Mouse (Mus musculus): ENCODE data around the gene C530025M09Rik. TPM values are rescaled to one million over a fixed set of nuclear protein-coding genes. Genes with fewer than 3 reads are reported as not detected.

C530025M09Rik gene
- polyA plus RNA-seq, 1 experiment = not detected

- Histone ChIP-seq H3K4me1 (ENCODE audit: control insufficient read depth, insufficient read depth, low read length) (no peaks in the 10 kb centered on the region), H3K27ac (ENCODE audit: insufficient read depth, low read depth, low read length) (no peak overlapping the region), H3K4me3 (ENCODE audit: insufficient read depth, low read length) (no peak overlapping the region)
- TF ChIP-seq CTCF (IDR thresholded peaks at IDR 0.05; ENCODE audit: low read depth, low read length) (no peak), POLR2A (IDR thresholded peaks at IDR 0.05; ENCODE audit: borderline replicate concordance, low read depth, low read length) (no peak)
Observed at GRCm38 (mm10) chr2:149836471-149837135, 5.6 kb upstream of the C530025M09Rik start.

GRCm38 (mm10) chr2:149835091-149835490 lies 4.1 kb upstream of the C530025M09Rik start:
- Histone ChIP-seq H3K27ac (ENCODE audit: insufficient read depth, low read depth, low read length) (no peak overlapping the region), H3K4me1 (ENCODE audit: control insufficient read depth, insufficient read depth, low read length) (no peaks in the 10 kb centered on the region), H3K4me3 (ENCODE audit: insufficient read depth, low read length) (no peak overlapping the region)
- TF ChIP-seq CTCF (IDR thresholded peaks at IDR 0.05; ENCODE audit: low read depth, low read length) (no peak), POLR2A (IDR thresholded peaks at IDR 0.05; ENCODE audit: borderline replicate concordance, low read depth, low read length) (no peak)

- no peaks in the 10 kb centered on the region for H3K4me1 ChIP-seq (ENCODE audit: control insufficient read depth, insufficient read depth, low read length)
- H3K27ac ChIP-seq (ENCODE audit: insufficient read depth, low read depth, low read length) = no peak overlapping the region
- TF ChIP-seq POLR2A (IDR thresholded peaks at IDR 0.05; ENCODE audit: borderline replicate concordance, low read depth, low read length) (no peak), CTCF (IDR thresholded peaks at IDR 0.05; ENCODE audit: low read depth, low read length) (no peak)
- H3K4me3 ChIP-seq (ENCODE audit: insufficient read depth, low read length) = no peak overlapping the region
Observed at GRCm38 (mm10) chr2:149832301-149832700, 1.3 kb upstream of the C530025M09Rik start.

- TF ChIP-seq POLR2A (IDR thresholded peaks at IDR 0.05; ENCODE audit: borderline replicate concordance, low read depth, low read length) (no peak), CTCF (IDR thresholded peaks at IDR 0.05; ENCODE audit: low read depth, low read length) (no peak)
- H3K4me3 ChIP-seq (ENCODE audit: insufficient read depth, low read length) = no peak overlapping the region
- no peak overlapping the region for H3K27ac ChIP-seq (ENCODE audit: insufficient read depth, low read depth, low read length)
- no peaks in the 10 kb centered on the region for H3K4me1 ChIP-seq (ENCODE audit: control insufficient read depth, insufficient read depth, low read length)
Observed at GRCm38 (mm10) chr2:149831459-149832245, 639 bp upstream of the C530025M09Rik start.

GRCm38 (mm10) chr2:149829955-149830535 lies 968 bp downstream of the C530025M09Rik start:
- Histone ChIP-seq H3K4me3 (ENCODE audit: insufficient read depth, low read length) (no peak overlapping the region), H3K27ac (ENCODE audit: insufficient read depth, low read depth, low read length) (no peak overlapping the region), H3K4me1 (ENCODE audit: control insufficient read depth, insufficient read depth, low read length) (no peaks in the 10 kb centered on the region)
- no peak for TF ChIP-seq POLR2A (IDR thresholded peaks at IDR 0.05; ENCODE audit: borderline replicate concordance, low read depth, low read length)
- TF ChIP-seq CTCF (IDR thresholded peaks at IDR 0.05; ENCODE audit: low read depth, low read length) = no peak

GRCm38 (mm10) chr2:149828911-149829310 lies 2.1 kb downstream of the C530025M09Rik start, which contains the start of gene Syndig1:
Gene Syndig1, plus strand, starts transcription at chr2:149829211.
- no peak within 1 kb of the TSS for H3K27ac ChIP-seq (ENCODE audit: insufficient read depth, low read depth, low read length)

GRCm38 (mm10) chr2:149820201-149820600 lies 10.8 kb downstream of the C530025M09Rik start:
- TF ChIP-seq POLR2A (IDR thresholded peaks at IDR 0.05; ENCODE audit: borderline replicate concordance, low read depth, low read length) = no peak
- TF ChIP-seq CTCF (IDR thresholded peaks at IDR 0.05; ENCODE audit: low read depth, low read length) = no peak
- Histone ChIP-seq H3K4me1 (ENCODE audit: control insufficient read depth, insufficient read depth, low read length) (no peaks in the 10 kb centered on the region), H3K27ac (ENCODE audit: insufficient read depth, low read depth, low read length) (no peak overlapping the region), H3K4me3 (ENCODE audit: insufficient read depth, low read length) (no peak overlapping the region)

More at GRCm38 (mm10) chr2:149828911-149829310, 2.1 kb downstream of the C530025M09Rik start, which contains the start of gene Syndig1:
- H3K4me3 ChIP-seq (ENCODE audit: insufficient read depth, low read length) = no peak within 1 kb of the TSS
- no peaks in the 10 kb centered on the region for H3K4me1 ChIP-seq (ENCODE audit: control insufficient read depth, insufficient read depth, low read length)
- TF ChIP-seq CTCF (IDR thresholded peaks at IDR 0.05; ENCODE audit: low read depth, low read length) (no peak), POLR2A (IDR thresholded peaks at IDR 0.05; ENCODE audit: borderline replicate concordance, low read depth, low read length) (no peak)

GRCm38 (mm10) chr2:149819751-149820150 lies 11.3 kb downstream of the C530025M09Rik start:
- no peak overlapping the region for H3K4me3 ChIP-seq (ENCODE audit: insufficient read depth, low read length)
- H3K4me1 ChIP-seq (ENCODE audit: control insufficient read depth, insufficient read depth, low read length) = no peaks in the 10 kb centered on the region
- H3K27ac ChIP-seq (ENCODE audit: insufficient read depth, low read depth, low read length) = no peak overlapping the region
- TF ChIP-seq POLR2A (IDR thresholded peaks at IDR 0.05; ENCODE audit: borderline replicate concordance, low read depth, low read length) (no peak), CTCF (IDR thresholded peaks at IDR 0.05; ENCODE audit: low read depth, low read length) (no peak)

GRCm38 (mm10) chr2:149818395-149818794 lies 12.6 kb downstream of the C530025M09Rik start:
- H3K4me3 ChIP-seq (ENCODE audit: insufficient read depth, low read length) = no peak overlapping the region
- no peak for TF ChIP-seq CTCF (IDR thresholded peaks at IDR 0.05; ENCODE audit: low read depth, low read length)
- H3K27ac ChIP-seq (ENCODE audit: insufficient read depth, low read depth, low read length) = no peak overlapping the region

GRCm38 (mm10) chr2:149812899-149813298 lies 18.1 kb downstream of the C530025M09Rik start:
- Histone ChIP-seq H3K4me3 (ENCODE audit: insufficient read depth, low read length) (no peak overlapping the region), H3K4me1 (ENCODE audit: control insufficient read depth, insufficient read depth, low read length) (no peaks in the 10 kb centered on the region), H3K27ac (ENCODE audit: insufficient read depth, low read depth, low read length) (no peak overlapping the region)
- TF ChIP-seq POLR2A (IDR thresholded peaks at IDR 0.05; ENCODE audit: borderline replicate concordance, low read depth, low read length) (no peak), CTCF (IDR thresholded peaks at IDR 0.05; ENCODE audit: low read depth, low read length) (no peak)

More at GRCm38 (mm10) chr2:149818395-149818794, 12.6 kb downstream of the C530025M09Rik start:
- no peaks in the 10 kb centered on the region for H3K4me1 ChIP-seq (ENCODE audit: control insufficient read depth, insufficient read depth, low read length)

All from bone marrow macrophage, adult 2 months (primary cell).